7 mouse cellular contexts compared by ENCODE assay signal in the genomic region with DNA sequence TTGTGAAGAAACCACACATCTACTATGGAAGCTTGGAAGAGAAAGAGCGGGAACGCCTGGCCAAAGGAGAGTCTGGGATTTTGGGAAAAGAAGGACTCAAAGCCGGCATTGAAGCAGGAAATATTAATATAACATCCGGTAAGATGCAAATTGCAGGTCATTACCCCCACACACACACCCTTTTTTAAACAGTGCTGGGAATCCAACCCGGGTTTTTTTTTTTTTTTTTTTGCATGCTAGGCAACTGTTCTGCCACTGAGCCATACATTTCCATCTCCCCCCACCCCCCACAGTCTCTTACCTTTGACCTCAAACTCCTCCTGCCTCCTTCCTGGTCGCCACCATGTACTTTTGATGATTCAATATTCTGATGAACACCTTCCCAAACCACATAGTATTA. TPM values are rescaled to one million over a fixed set of nuclear protein-coding genes. Genes with fewer than 3 reads are reported as not detected.
DNase-seq lines count a peak whose midpoint lies in the region; ATAC-seq and TF ChIP-seq lines count a peak whose summit lies in the region.

No protein-coding gene starts in this region.

- intact Hi-C loops in left cerebral cortex, postnatal 10 days (cut with DNase I) = loop anchor here (5.0 kb wide), 2 partner anchors 47 to 202 kb away; a partner anchor contains a TSS

- no peaks in the 10 kb centered on the region for H3K9me3 ChIP-seq in megakaryocyte, embryonic 14.5 days
- H3K9me3 ChIP-seq in forebrain, embryonic 10.5 days = no peaks in the 10 kb centered on the region
- no peaks in the 10 kb centered on the region for H3K9me3 ChIP-seq in limb, embryonic 14.5 days (ENCODE audit: control insufficient read depth, low read length)
- no peaks in the 10 kb centered on the region for H3K9me3 ChIP-seq in stomach, embryonic 15.5 days

- H3K27me3 ChIP-seq in megakaryocyte, embryonic 14.5 days (replicated peaks) = no peaks in the 10 kb centered on the region
- H3K27me3 ChIP-seq in forebrain, embryonic 10.5 days (ENCODE audit: poor library complexity, severe bottlenecking) = no peaks in the 10 kb centered on the region
- no peaks in the 10 kb centered on the region for H3K27me3 ChIP-seq in limb, embryonic 14.5 days (ENCODE audit: control insufficient read depth, insufficient read depth, low read length)
- H3K27me3 ChIP-seq in stomach, embryonic 15.5 days (replicated peaks) = no peaks in the 10 kb centered on the region

- H3K4me3 ChIP-seq in megakaryocyte, embryonic 14.5 days (replicated peaks) = peak overlapping the region; percentile 95
- H3K4me3 ChIP-seq in forebrain, embryonic 10.5 days = peak overlapping the region; percentile 85
- peak overlapping the region; percentile 62 for H3K4me3 ChIP-seq in limb, embryonic 14.5 days (replicated peaks; ENCODE audit: low read length)
- peak overlapping the region; percentile 78 for H3K4me3 ChIP-seq in stomach, embryonic 15.5 days (replicated peaks)

- ATAC-seq in megakaryocyte, adult 5-6 weeks (ENCODE audit: poor library complexity, severe bottlenecking) = no peak
- ATAC-seq in limb, embryonic 14.5 days (ENCODE audit: low FRiP score, low read depth) = no peak
- ATAC-seq in stomach, embryonic 15.5 days (ENCODE audit: insufficient read depth, low FRiP score, low read depth) = no peak

- WGBS in forebrain, embryonic 10.5 days = 55% methylated on average over 6 of the region's 6 CpGs
- WGBS in limb, embryonic 14.5 days = 30% methylated on average over 6 of the region's 6 CpGs
- WGBS in stomach, embryonic 15.5 days = 23% methylated on average over 6 of the region's 6 CpGs

- DNase-seq in forebrain, embryonic 10.5 days (ENCODE audit: extremely low spot score, low spot score) = no peak
- DNase-seq in limb, embryonic 14.5 days (ENCODE audit: low spot score) = no peak
- DNase-seq in left cerebral cortex, postnatal 10 days (ENCODE audit: extremely low spot score in 1 of 2, low spot score in 2 of 2) = no peak
- no peak for DNase-seq in frontal cortex, postnatal 25 days (ENCODE audit: low spot score in 2 of 2)

- TF ChIP-seq POLR2A in limb, embryonic 14.5 days (IDR thresholded peaks at IDR 0.05; ENCODE audit: borderline replicate concordance, extremely low read depth, insufficient read depth, insufficient read length) = no peak

- H3K36me3 ChIP-seq in megakaryocyte, embryonic 14.5 days (replicated peaks; ENCODE audit: low read length) = peaks cover 54% of the 10 kb centered on the region
- peaks cover 58% of the 10 kb centered on the region for H3K36me3 ChIP-seq in forebrain, embryonic 10.5 days (replicated peaks)
- H3K36me3 ChIP-seq in limb, embryonic 14.5 days (ENCODE audit: control insufficient read depth, insufficient read depth, low read length) = peaks cover 43% of the 10 kb centered on the region
- H3K36me3 ChIP-seq in stomach, embryonic 15.5 days = peaks cover 11% of the 10 kb centered on the region

- peak overlapping the region; percentile 69 for H3K4me2 ChIP-seq in limb, embryonic 14.5 days (replicated peaks; ENCODE audit: low read depth, low read length, severe bottlenecking)
- H3K4me2 ChIP-seq in stomach, embryonic 15.5 days = peak overlapping the region; percentile 65

- peaks cover 52% of the 10 kb centered on the region for H3K4me1 ChIP-seq in megakaryocyte, embryonic 14.5 days
- peaks cover 27% of the 10 kb centered on the region for H3K4me1 ChIP-seq in forebrain, embryonic 10.5 days
- peaks cover 18% of the 10 kb centered on the region; the same call in 1 of the 2 replicates for H3K4me1 ChIP-seq in limb, embryonic 14.5 days (ENCODE audit: control insufficient read depth, insufficient read depth, low read length)
- H3K4me1 ChIP-seq in stomach, embryonic 15.5 days = 0 out of 2 replicates have a peak, but pooled peaks cover 9% of the 10 kb centered on the region

- H3K27ac ChIP-seq in forebrain, embryonic 10.5 days = peak overlapping the region; percentile 93
- H3K27ac ChIP-seq in limb, embryonic 14.5 days (replicated peaks; ENCODE audit: low read depth, low read length) = peak overlapping the region; percentile 83; the same call in 1 of the 2 replicates
- peak overlapping the region; percentile 84; the same call in 1 of the 2 replicates for H3K27ac ChIP-seq in stomach, embryonic 15.5 days

- peak overlapping the region; percentile 70 for H3K9ac ChIP-seq in limb, embryonic 14.5 days (ENCODE audit: low read depth, low read length, severe bottlenecking)
- peak overlapping the region; percentile 59; the same call in 1 of the 2 replicates for H3K9ac ChIP-seq in stomach, embryonic 15.5 days

RNA-seq across cellular contexts. Expression of a gene that starts 1.0 kb away (rescaled TPM):
- polyA plus RNA-seq in megakaryocyte, embryonic 14.5 days (2012; ENCODE audit: insufficient read depth, low replicate concordance) = 0.44 and 2.8 TPM in 2 replicates
- 9.3 and 11.2 TPM in 2 replicates for total RNA-seq in megakaryocyte, adult 5-6 weeks (2015)
- total RNA-seq in megakaryocyte, adult 5-6 weeks (2017) = 9.2 and 11.2 TPM in 2 replicates
- 37.8 and 38.3 TPM in 2 replicates for polyA plus RNA-seq in forebrain, embryonic 10.5 days (2016; fragmentation: Nextera tagmentation; extraction: Ambion mirVana)
- 27.4 and 28.9 TPM in 2 replicates for polyA plus RNA-seq in limb, embryonic 14.5 days (2012; rRNA removed)
- polyA plus RNA-seq in limb, embryonic 14.5 days (2014; fragmentation: Nextera tagmentation; extraction: Ambion mirVana) = 20.8 and 22.4 TPM in 2 replicates
- polyA plus RNA-seq in stomach, embryonic 15.5 days (2015; fragmentation: Nextera tagmentation; extraction: Ambion mirVana) = 18.6 and 19.1 TPM in 2 replicates
- 10 to 100 TPM; 13.1 to 13.7 TPM for total RNA-seq in left cerebral cortex, postnatal 10 days (2021)

RNA-seq across cellular contexts. Expression of a gene that starts 1.2 kb away (rescaled TPM):
- 1.1 and 25.0 TPM in 2 replicates for polyA plus RNA-seq in megakaryocyte, embryonic 14.5 days (2012; ENCODE audit: insufficient read depth, low replicate concordance)
- total RNA-seq in megakaryocyte, adult 5-6 weeks (2015) = 98.2 and 100 TPM in 2 replicates
- total RNA-seq in megakaryocyte, adult 5-6 weeks (2017) = 71.7 and 85.0 TPM in 2 replicates
- polyA plus RNA-seq in forebrain, embryonic 10.5 days (2016; fragmentation: Nextera tagmentation; extraction: Ambion mirVana) = 202 and 205 TPM in 2 replicates
- polyA plus RNA-seq in limb, embryonic 14.5 days (2012; rRNA removed) = 114 and 146 TPM in 2 replicates
- 184 and 190 TPM in 2 replicates for polyA plus RNA-seq in limb, embryonic 14.5 days (2014; fragmentation: Nextera tagmentation; extraction: Ambion mirVana)
- polyA plus RNA-seq in stomach, embryonic 15.5 days (2015; fragmentation: Nextera tagmentation; extraction: Ambion mirVana) = 136 and 146 TPM in 2 replicates
- 10 to 100 TPM; 43.1 to 52.3 TPM for total RNA-seq in left cerebral cortex, postnatal 10 days (2021)

RNA-seq across cellular contexts. Expression of a gene that starts 25.4 kb away (rescaled TPM):
- polyA plus RNA-seq in megakaryocyte, embryonic 14.5 days (2012; ENCODE audit: insufficient read depth, low replicate concordance) = 4.9 and 10.5 TPM in 2 replicates
- total RNA-seq in megakaryocyte, adult 5-6 weeks (2015) = not detected in 2 replicates
- not detected in 2 replicates for total RNA-seq in megakaryocyte, adult 5-6 weeks (2017)
- polyA plus RNA-seq in forebrain, embryonic 10.5 days (2016; fragmentation: Nextera tagmentation; extraction: Ambion mirVana) = 0.17 TPM in 1 of 2 replicates, not detected in the other
- 0.14 and 0.46 TPM in 2 replicates for polyA plus RNA-seq in limb, embryonic 14.5 days (2012; rRNA removed)
- not detected in 2 replicates for polyA plus RNA-seq in limb, embryonic 14.5 days (2014; fragmentation: Nextera tagmentation; extraction: Ambion mirVana)
- polyA plus RNA-seq in stomach, embryonic 15.5 days (2015; fragmentation: Nextera tagmentation; extraction: Ambion mirVana) = not detected in 2 replicates
- total RNA-seq in left cerebral cortex, postnatal 10 days (2021) = not detected

RNA-seq across cellular contexts. Expression of a gene that starts 49.1 kb away (rescaled TPM):
- polyA plus RNA-seq in megakaryocyte, embryonic 14.5 days (2012; ENCODE audit: insufficient read depth, low replicate concordance) = 0.58 and 2.0 TPM in 2 replicates
- 23.2 and 26.1 TPM in 2 replicates for total RNA-seq in megakaryocyte, adult 5-6 weeks (2015)
- 20.7 and 25.3 TPM in 2 replicates for total RNA-seq in megakaryocyte, adult 5-6 weeks (2017)
- polyA plus RNA-seq in forebrain, embryonic 10.5 days (2016; fragmentation: Nextera tagmentation; extraction: Ambion mirVana) = 54.9 and 55.1 TPM in 2 replicates
- 33.1 and 33.3 TPM in 2 replicates for polyA plus RNA-seq in limb, embryonic 14.5 days (2012; rRNA removed)
- 45.0 and 46.0 TPM in 2 replicates for polyA plus RNA-seq in limb, embryonic 14.5 days (2014; fragmentation: Nextera tagmentation; extraction: Ambion mirVana)
- polyA plus RNA-seq in stomach, embryonic 15.5 days (2015; fragmentation: Nextera tagmentation; extraction: Ambion mirVana) = 59.0 and 64.3 TPM in 2 replicates
- total RNA-seq in left cerebral cortex, postnatal 10 days (2021) = 10 to 100 TPM; 32.7 TPM

RNA-seq across cellular contexts. Expression of a gene that starts 49.3 kb away (rescaled TPM):
- 6.5 and 13.1 TPM in 2 replicates for polyA plus RNA-seq in megakaryocyte, embryonic 14.5 days (2012; ENCODE audit: insufficient read depth, low replicate concordance)
- 46.8 and 47.6 TPM in 2 replicates for total RNA-seq in megakaryocyte, adult 5-6 weeks (2015)
- 110 and 118 TPM in 2 replicates for total RNA-seq in megakaryocyte, adult 5-6 weeks (2017)
- 18.1 and 18.5 TPM in 2 replicates for polyA plus RNA-seq in forebrain, embryonic 10.5 days (2016; fragmentation: Nextera tagmentation; extraction: Ambion mirVana)
- 24.1 and 25.7 TPM in 2 replicates for polyA plus RNA-seq in limb, embryonic 14.5 days (2012; rRNA removed)
- polyA plus RNA-seq in limb, embryonic 14.5 days (2014; fragmentation: Nextera tagmentation; extraction: Ambion mirVana) = 29.3 and 29.6 TPM in 2 replicates
- polyA plus RNA-seq in stomach, embryonic 15.5 days (2015; fragmentation: Nextera tagmentation; extraction: Ambion mirVana) = 24.9 and 28.5 TPM in 2 replicates
- 10 to 100 TPM; 37.2 to 38.8 TPM for total RNA-seq in left cerebral cortex, postnatal 10 days (2021)
